In the genomic region with DNA sequence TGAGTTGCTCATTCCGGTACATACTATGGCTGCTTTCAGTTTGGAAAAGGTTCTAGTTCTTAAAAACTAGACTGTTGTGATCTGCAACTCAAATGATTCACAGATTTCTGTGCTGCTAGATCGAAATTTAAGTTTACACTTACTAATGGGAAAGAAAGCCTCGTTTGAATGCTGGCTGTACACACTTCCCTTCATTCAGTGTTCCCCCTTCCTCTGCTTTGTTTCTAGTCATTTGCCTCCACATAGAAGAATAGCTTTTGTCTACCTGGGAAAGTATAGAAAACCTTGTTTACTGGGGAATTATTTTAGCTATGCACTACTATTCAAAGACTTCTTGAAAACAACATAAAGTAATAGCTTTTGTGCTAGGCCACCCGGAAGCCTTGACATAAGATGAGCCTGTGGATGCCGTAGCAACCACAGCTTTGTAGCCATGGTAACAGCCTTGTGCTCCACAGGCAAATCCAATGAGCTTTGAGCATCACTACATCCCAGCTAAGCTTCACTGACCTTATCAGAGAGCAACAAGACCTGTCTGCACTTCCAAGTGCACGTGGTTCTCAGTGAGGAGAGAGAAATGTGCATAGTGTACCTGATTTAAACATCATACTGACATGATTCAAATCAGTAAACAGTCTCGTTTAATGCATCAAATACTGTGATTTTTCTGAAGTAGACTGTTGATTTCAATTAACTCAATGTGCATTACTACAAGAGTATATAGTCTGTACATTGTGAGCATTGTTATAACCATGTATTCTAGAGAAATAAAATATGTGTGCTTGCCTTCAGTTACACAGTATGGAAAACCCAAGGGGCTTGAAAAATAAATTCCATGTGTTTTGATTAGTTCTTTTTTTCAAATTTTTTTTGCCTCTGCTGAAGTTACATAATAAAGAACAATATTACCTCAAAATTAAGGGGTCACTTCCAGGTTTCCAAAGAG, we compare ENCODE assay signal across 13 mouse cellular contexts.
A peak's percentile ranks its signal among the peaks of the same experiment; 100 is the strongest.
DNase-seq lines count a peak whose midpoint lies in the region; ATAC-seq and TF ChIP-seq lines count a peak whose summit lies in the region.
"Had no signal": no experiment of that assay in that cellular context is flagged by ENCODE, and none has a peak within 500 bp of the region (broad histone marks: within the 10 kb centered on the region; RNA-seq: fewer than 3 reads in every experiment).

No protein-coding gene starts in this region.

- no peak for TF ChIP-seq EP300 in stomach, postnatal 0 days (optimal IDR thresholded peaks at IDR 0.05)

- peak; percentile 0 for DNase-seq in embryo, embryonic 11.5 days (ENCODE audit: low read depth, low spot score)
- DNase-seq in frontal cortex, adult 2 months (ENCODE audit: extremely low spot score in 1 of 2, low spot score in 1 of 2) = peak; percentile 3 to 32
- DNase-seq in layer of hippocampus, postnatal 36 days = peak; percentile 4
- peak; percentile 40 for DNase-seq in retina, adult 2 months (ENCODE audit: low read depth, low spot score)
- no peak for DNase-seq in thymus, adult 18-20 months
- DNase-seq in adrenal gland, adult 8-10 months = no peak
- DNase-seq in cerebellum, adult 8-10 months = no peak
- no peak for DNase-seq in stomach, postnatal 0 days (ENCODE audit: low spot score)
- DNase-seq: adrenal gland, postnatal 25 days had no signal

- no peak overlapping the region for H3K27ac ChIP-seq in stomach, postnatal 0 days (replicated peaks)
- H3K27ac ChIP-seq: heart, embryonic 10.5 days; kidney, postnatal 0 days had no signal

- no peak overlapping the region for H3K4me2 ChIP-seq in stomach, postnatal 0 days (replicated peaks; ENCODE audit: low read depth)
- H3K4me2 ChIP-seq: liver, embryonic 11.5 days had no signal

- ATAC-seq in stomach, postnatal 0 days (ENCODE audit: low FRiP score, low TSS enrichment) = no peak

- no peak for TF ChIP-seq CTCF in stomach, postnatal 0 days (IDR thresholded peaks at IDR 0.05; ENCODE audit: low read depth)

- H3K4me1 ChIP-seq in stomach, postnatal 0 days (replicated peaks; ENCODE audit: control insufficient read depth, insufficient read depth) = no peaks in the 10 kb centered on the region
- H3K4me1 ChIP-seq: heart, embryonic 10.5 days had no signal

- H3K9me3 ChIP-seq in stomach, postnatal 0 days (ENCODE audit: control insufficient read depth, low read length) = no peaks in the 10 kb centered on the region
- H3K9me3 ChIP-seq: heart, embryonic 10.5 days had no signal

- H3K4me3 ChIP-seq in stomach, postnatal 0 days (ENCODE audit: low read depth, low read length) = no peak overlapping the region
- H3K4me3 ChIP-seq: heart, embryonic 10.5 days; myocyte had no signal

- 60% methylated on average over 7 of the region's 7 CpGs for WGBS in stomach, postnatal 0 days

- no peak overlapping the region for H3K9ac ChIP-seq in stomach, postnatal 0 days (ENCODE audit: low read length)

- no peaks in the 10 kb centered on the region for H3K36me3 ChIP-seq in stomach, postnatal 0 days (ENCODE audit: control insufficient read depth, insufficient read depth, low read length)
- H3K36me3 ChIP-seq: heart, embryonic 10.5 days had no signal

- H3K27me3 ChIP-seq in stomach, postnatal 0 days (ENCODE audit: control insufficient read depth, insufficient read depth, low read length) = no peaks in the 10 kb centered on the region

Comparison
In these comparisons a context has a peak if more than half of its experiments do, and no peak if none do; other contexts are left out.
1. DNase-seq: peak in embryo, embryonic 11.5 days (single experiment), frontal cortex, adult 2 months (2 of 2), layer of hippocampus, postnatal 36 days (2 of 2) and retina, adult 2 months (single experiment); none in thymus, adult 18-20 months (0 of 2), adrenal gland, adult 8-10 months (single experiment), cerebellum, adult 8-10 months (single experiment) and stomach, postnatal 0 days (single experiment).